Mouse (Mus musculus): Measurements from ENCODE around the gene Itpr1.

GRCm38 (mm10) chr6:108436608-108437007, 223.7 kb downstream of the Itpr1 start:
- TF ChIP-seq POLR2A (IDR thresholded peaks at IDR 0.05; ENCODE audit: low read depth, low read length) (no peak), CTCF (conservative IDR thresholded peaks at IDR 0.05; ENCODE audit: insufficient read depth, insufficient read length, low read depth, low read length) (no peak)
